Mouse (Mus musculus) gastrocnemius, postnatal 4 days (tissue): Measurements from ENCODE around the gene Gpn1. TPM values are rescaled to one million over a fixed set of nuclear protein-coding genes. Genes with fewer than 3 reads are reported as not detected.

Experiments used
- DNase-seq, 2 experiments: peaks; one replicate each; pipeline ENCODE4 v3.0.0; 2021 to 2022; ENCODE audit warnings: low spot score in 2 of 2, mixed read lengths in 2 of 2
- total RNA-seq, 2 experiments: library from RNA; stranded (reverse); gene quantifications; 2 replicates each; pipeline ENCODE4 v1.2.3; 2021

Gene Gpn1
- total RNA-seq, 2 experiments from 2014 or later, result 20.2 to 20.9 TPM

DNA sequence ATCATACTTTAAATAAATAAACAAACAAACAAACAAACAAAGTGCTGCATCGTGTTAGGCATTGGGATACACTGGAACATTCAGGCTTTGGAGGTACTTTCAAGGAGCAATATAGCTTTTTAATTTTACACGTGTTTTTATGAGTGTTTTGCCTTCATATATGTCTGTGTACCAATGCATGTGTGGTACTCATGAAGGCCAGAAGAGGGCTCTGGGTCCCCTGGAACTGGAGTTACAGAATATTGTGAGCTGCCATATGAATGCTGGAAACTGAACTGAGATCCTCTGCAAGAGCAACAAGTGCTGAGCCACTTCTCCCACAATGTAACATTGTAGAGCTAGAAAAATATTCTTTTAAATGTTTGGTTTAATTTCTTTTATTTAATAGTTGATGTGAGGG, 40.7 kb downstream of the Gpn1 start:
- DNase-seq, result no peak

DNA sequence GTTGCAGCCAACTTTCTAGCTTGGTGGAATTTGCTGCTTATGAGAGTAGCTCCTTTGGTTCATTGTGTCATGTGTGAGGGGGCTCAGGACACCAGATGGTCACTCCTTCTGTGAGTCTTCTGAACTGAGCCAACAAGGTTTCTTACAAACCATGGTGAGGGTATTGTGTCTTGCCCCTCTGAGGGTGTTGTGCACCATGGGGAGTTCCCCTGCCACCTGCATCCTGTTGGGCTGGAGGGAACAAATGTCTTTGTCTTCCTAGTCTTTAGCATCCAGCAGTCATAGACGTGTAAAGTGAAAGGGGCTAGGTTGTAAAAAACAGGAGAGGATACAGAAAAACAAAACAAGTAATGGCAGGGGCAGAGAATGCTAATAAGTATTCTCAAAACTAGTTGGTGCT, 64.9 kb downstream of the Gpn1 start:
- DNase-seq, result no peak

GRCm38 (mm10) chr5:31560352-31560751, 65.8 kb downstream of the Gpn1 start:
- DNase-seq, result no peak

- DNase-seq, result peak in 1 of 2 experiments; percentile 41
Observed at GRCm38 (mm10) chr5:31562036-31562666, 67.6 kb downstream of the Gpn1 start.

Other genes starting within 250 kb of the Gpn1 start
- 1 to 10 TPM; 2.3 to 4.1 TPM for gene Krtcap3, start 243.1 kb upstream of the Gpn1 start, total RNA-seq
- gene Ift172, start 203.6 kb upstream of the Gpn1 start, total RNA-seq, result 10 to 100 TPM; 30.6 to 40.8 TPM
- 10 to 100 TPM; 18.5 to 18.7 TPM for gene Fndc4, start 198.7 kb upstream of the Gpn1 start, total RNA-seq
- under 1 TPM; 0.22 to 0.36 TPM for gene Gckr, start 197.3 kb upstream of the Gpn1 start, total RNA-seq
- 10 to 100 TPM; 20.7 to 22.2 TPM for gene Zfp512, start 42.3 kb upstream of the Gpn1 start, total RNA-seq
- under 1 TPM; 0.29 to 0.61 TPM for gene 4930548H24Rik, start 9.0 kb upstream of the Gpn1 start, total RNA-seq
- 10 to 100 TPM; 27.3 to 29.8 TPM for gene Slc4a1ap, start 32.3 kb downstream of the Gpn1 start, total RNA-seq
- 10 to 100 TPM; 14.0 to 15.1 TPM for gene Supt7l, start 33.1 kb downstream of the Gpn1 start, total RNA-seq
- 100 to 1,000 TPM; 229 to 230 TPM for gene Mrpl33, start 102.2 kb downstream of the Gpn1 start, total RNA-seq
- gene Rbks, start 202.9 kb downstream of the Gpn1 start, total RNA-seq, result 1 to 10 TPM; 2.9 to 4.6 TPM
- gene Babam2, start 202.9 kb downstream of the Gpn1 start, total RNA-seq, result 10 to 100 TPM; 45.0 to 51.0 TPM